Mouse (Mus musculus) megakaryocyte, embryonic 14.5 days (primary cell): ENCODE results near the gene Kif21a.

Experiments
- FLI1 ChIP-seq: IDR thresholded peaks from 2 replicates; pipeline ENCODE4 v1.6.1; 2012; ENCODE audit warnings: low read length, inconsistent platforms, mixed read lengths
- GATA1 ChIP-seq: IDR thresholded peaks from 3 replicates; pipeline ENCODE4 v1.6.1; 2012; ENCODE audit warnings: mixed read lengths, low read length, inconsistent platforms, borderline replicate concordance

- TF ChIP-seq GATA1, result no peak
- no peak for TF ChIP-seq FLI1
Measured at GRCm38 (mm10) chr15:90929043-90929442, 120.7 kb downstream of the Kif21a start.
